Mouse (Mus musculus): ENCODE measurements around the gene Cd69. TPM values are rescaled to one million over a fixed set of nuclear protein-coding genes. Genes with fewer than 3 reads are reported as not detected.
A peak's percentile ranks its signal among the peaks of the same experiment; 100 is the strongest.

The Cd69 gene
- polyA plus RNA-seq, 1 experiment from 2014 or later: not detected

DNA sequence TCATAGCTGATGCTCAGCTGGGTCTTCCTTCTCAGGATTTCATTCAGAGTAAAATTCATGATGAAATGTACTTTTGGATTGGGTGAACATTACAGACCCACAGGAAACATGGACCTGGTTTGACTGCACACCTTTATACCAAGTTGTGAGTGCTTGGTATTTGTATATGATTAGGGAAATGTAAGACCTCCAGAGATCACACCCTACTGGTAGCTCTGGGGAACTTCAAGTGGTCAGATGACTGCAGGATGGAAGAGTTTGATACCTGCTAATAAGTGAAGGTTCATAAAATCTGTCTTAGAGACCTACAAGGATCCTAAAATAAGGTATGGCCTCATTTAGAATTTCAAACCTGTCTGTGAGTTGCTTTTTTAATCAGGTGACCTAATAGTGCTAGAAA is 27.0 kb downstream of the Cd69 start:
- no peak overlapping the region for H3K9ac ChIP-seq
- H3K36me3 ChIP-seq (ENCODE audit: insufficient read depth): no peaks in the 10 kb centered on the region
- TF ChIP-seq CTCF (IDR thresholded peaks at IDR 0.05; ENCODE audit: low read depth): peak; percentile 46
- H3K27ac ChIP-seq (ENCODE audit: low read depth): no peak overlapping the region
- no peaks in the 10 kb centered on the region for H3K4me1 ChIP-seq (ENCODE audit: insufficient read depth)
- no peak overlapping the region for H3K4me3 ChIP-seq (ENCODE audit: low read depth, low read length)
- no peak overlapping the region for H3K4me2 ChIP-seq
- DNase-seq (no peak), ATAC-seq (ENCODE audit: insufficient read depth) (no peak)
- no peaks in the 10 kb centered on the region for H3K9me3 ChIP-seq (ENCODE audit: low read depth, low read length)
- H3K27me3 ChIP-seq (ENCODE audit: insufficient read depth, low read length): no peaks in the 10 kb centered on the region

DNA sequence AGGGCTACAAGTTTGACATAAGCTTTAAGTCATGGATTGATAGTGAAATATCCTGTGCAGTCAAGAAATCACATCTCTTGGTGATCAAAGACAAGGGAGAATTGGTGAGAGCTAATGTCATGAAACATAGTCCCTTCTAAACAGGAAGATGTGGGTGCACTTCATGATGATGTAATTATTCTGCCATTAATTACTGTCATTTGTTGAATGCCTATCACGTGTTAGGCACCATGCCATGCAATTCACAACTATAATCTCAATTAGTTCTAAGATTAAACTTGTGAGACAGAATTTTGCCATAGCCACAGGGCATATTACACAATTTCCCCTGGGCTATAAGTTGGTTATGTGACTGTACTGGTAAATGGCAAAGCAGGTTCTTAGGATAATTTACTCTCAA is 28.2 kb downstream of the Cd69 start:
- 60% methylated on average over 1 of the region's 1 CpGs for WGBS
- no peak for ATAC-seq (ENCODE audit: insufficient read depth)
- no peaks in the 10 kb centered on the region for H3K27me3 ChIP-seq (ENCODE audit: insufficient read depth, low read length)
- no peak overlapping the region for H3K9ac ChIP-seq
- DNase-seq: no peak
- no peaks in the 10 kb centered on the region for H3K9me3 ChIP-seq (ENCODE audit: low read depth, low read length)
- H3K4me3 ChIP-seq (ENCODE audit: low read depth, low read length): no peak overlapping the region
- TF ChIP-seq CTCF (IDR thresholded peaks at IDR 0.05; ENCODE audit: low read depth): no peak
- no peak overlapping the region for H3K4me2 ChIP-seq
- no peaks in the 10 kb centered on the region for H3K36me3 ChIP-seq (ENCODE audit: insufficient read depth)
- no peaks in the 10 kb centered on the region for H3K4me1 ChIP-seq (ENCODE audit: insufficient read depth)
- H3K27ac ChIP-seq (ENCODE audit: low read depth): no peak overlapping the region

DNA sequence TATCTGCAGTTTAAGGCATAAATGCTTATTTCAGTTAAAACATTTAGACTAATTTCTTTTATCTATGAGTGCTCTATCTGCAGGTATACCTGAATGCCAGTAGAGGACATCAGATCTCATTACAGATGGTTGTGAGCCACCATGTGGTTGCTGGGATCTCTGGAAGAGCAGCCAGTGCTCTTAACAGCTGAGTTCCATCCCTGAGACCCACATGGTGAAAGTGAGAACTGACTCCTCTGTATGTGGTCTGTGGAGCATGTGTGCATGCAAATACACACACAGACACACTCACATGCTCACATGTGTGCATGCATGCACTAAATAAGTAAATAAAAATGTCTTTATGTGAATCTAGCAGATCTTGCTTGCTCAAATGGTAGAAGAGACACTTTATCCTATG is 29.4 kb downstream of the Cd69 start:
- Histone ChIP-seq H3K27ac (ENCODE audit: low read depth) (no peak overlapping the region), H3K9ac (no peak overlapping the region), H3K4me3 (ENCODE audit: low read depth, low read length) (no peak overlapping the region), H3K4me1 (ENCODE audit: insufficient read depth) (no peaks in the 10 kb centered on the region), H3K4me2 (no peak overlapping the region), H3K9me3 (ENCODE audit: low read depth, low read length) (no peaks in the 10 kb centered on the region), H3K36me3 (ENCODE audit: insufficient read depth) (no peaks in the 10 kb centered on the region), H3K27me3 (ENCODE audit: insufficient read depth, low read length) (no peaks in the 10 kb centered on the region)
- DNase-seq (no peak), ATAC-seq (ENCODE audit: insufficient read depth) (no peak)
- no peak for TF ChIP-seq CTCF (IDR thresholded peaks at IDR 0.05; ENCODE audit: low read depth)

- ATAC-seq (ENCODE audit: insufficient read depth) (no peak), DNase-seq (peak; percentile 76)
- TF ChIP-seq CTCF (IDR thresholded peaks at IDR 0.05; ENCODE audit: low read depth): peak; percentile 61
- Histone ChIP-seq H3K4me2 (no peak overlapping the region), H3K27me3 (ENCODE audit: insufficient read depth, low read length) (no peaks in the 10 kb centered on the region), H3K4me1 (ENCODE audit: insufficient read depth) (no peaks in the 10 kb centered on the region), H3K9ac (no peak overlapping the region), H3K36me3 (ENCODE audit: insufficient read depth) (no peaks in the 10 kb centered on the region), H3K27ac (ENCODE audit: low read depth) (no peak overlapping the region), H3K4me3 (ENCODE audit: low read depth, low read length) (no peak overlapping the region), H3K9me3 (ENCODE audit: low read depth, low read length) (no peaks in the 10 kb centered on the region)
- 53% methylated on average over 6 of the region's 6 CpGs for WGBS
Observed at GRCm38 (mm10) chr6:129241907-129242306, 33.3 kb downstream of the Cd69 start.

- DNase-seq: no peak
- ATAC-seq (ENCODE audit: insufficient read depth): no peak
- WGBS: 60% methylated on average over 5 of the region's 5 CpGs
- Histone ChIP-seq H3K27ac (ENCODE audit: low read depth) (no peak overlapping the region), H3K4me3 (ENCODE audit: low read depth, low read length) (no peak overlapping the region), H3K4me2 (no peak overlapping the region), H3K36me3 (ENCODE audit: insufficient read depth) (no peaks in the 10 kb centered on the region), H3K9ac (no peak overlapping the region), H3K4me1 (ENCODE audit: insufficient read depth) (no peaks in the 10 kb centered on the region), H3K27me3 (ENCODE audit: insufficient read depth, low read length) (no peaks in the 10 kb centered on the region), H3K9me3 (ENCODE audit: low read depth, low read length) (no peaks in the 10 kb centered on the region)
- TF ChIP-seq CTCF (IDR thresholded peaks at IDR 0.05; ENCODE audit: low read depth): no peak
Observed at GRCm38 (mm10) chr6:129241471-129241870, 33.8 kb downstream of the Cd69 start.

- Histone ChIP-seq H3K36me3 (ENCODE audit: insufficient read depth) (no peaks in the 10 kb centered on the region), H3K9me3 (ENCODE audit: low read depth, low read length) (no peaks in the 10 kb centered on the region), H3K4me1 (ENCODE audit: insufficient read depth) (no peaks in the 10 kb centered on the region), H3K9ac (no peak overlapping the region), H3K4me3 (ENCODE audit: low read depth, low read length) (no peak overlapping the region), H3K4me2 (no peak overlapping the region), H3K27me3 (ENCODE audit: insufficient read depth, low read length) (no peaks in the 10 kb centered on the region), H3K27ac (ENCODE audit: low read depth) (no peak overlapping the region)
- TF ChIP-seq CTCF (IDR thresholded peaks at IDR 0.05; ENCODE audit: low read depth): no peak
- ATAC-seq (ENCODE audit: insufficient read depth): no peak
- no peak for DNase-seq
- 80% methylated on average over 9 of the region's 9 CpGs for WGBS
Observed at GRCm38 (mm10) chr6:129239564-129240248, 35.5 kb downstream of the Cd69 start.

- TF ChIP-seq CTCF (IDR thresholded peaks at IDR 0.05; ENCODE audit: low read depth): no peak
- H3K36me3 ChIP-seq (ENCODE audit: insufficient read depth): no peaks in the 10 kb centered on the region
- no peaks in the 10 kb centered on the region for H3K9me3 ChIP-seq (ENCODE audit: low read depth, low read length)
- no peaks in the 10 kb centered on the region for H3K4me1 ChIP-seq (ENCODE audit: insufficient read depth)
- DNase-seq: peak; percentile 59
- peak overlapping the region; percentile 56 for H3K4me2 ChIP-seq
- peak overlapping the region; percentile 49 for H3K9ac ChIP-seq
- H3K27ac ChIP-seq (ENCODE audit: low read depth): peak overlapping the region; percentile 13; the same call in 1 of the 2 replicates
- H3K4me3 ChIP-seq (ENCODE audit: low read depth, low read length): peak overlapping the region; percentile 47
- H3K27me3 ChIP-seq (ENCODE audit: insufficient read depth, low read length): no peaks in the 10 kb centered on the region
- WGBS: 9% methylated on average over 14 of the region's 14 CpGs
- ATAC-seq (ENCODE audit: insufficient read depth): peak; percentile 81
Observed at GRCm38 (mm10) chr6:129238275-129239038, 36.8 kb downstream of the Cd69 start.

Measured in lung, embryonic 14.5 days (tissue).